Mouse (Mus musculus) olfactory bulb, adult 2 months (tissue): ENCODE measurements around the gene Rybp.

Experiments used
- CTCF ChIP-seq: fragments of 200-500 bp; IDR thresholded peaks from 2 replicates; pipeline ENCODE4 v1.5.1; 2012; ENCODE audit warnings: low read depth, mild to moderate bottlenecking, low read length, moderate library complexity; ENCODE audit not compliant: insufficient read depth
- POLR2A ChIP-seq: fragments of 200-500 bp; IDR thresholded peaks from 2 replicates; pipeline ENCODE4 v1.6.1; 2012; ENCODE audit warnings: mild to moderate bottlenecking, low read depth, low read length, moderate library complexity; ENCODE audit not compliant: insufficient read depth

DNA sequence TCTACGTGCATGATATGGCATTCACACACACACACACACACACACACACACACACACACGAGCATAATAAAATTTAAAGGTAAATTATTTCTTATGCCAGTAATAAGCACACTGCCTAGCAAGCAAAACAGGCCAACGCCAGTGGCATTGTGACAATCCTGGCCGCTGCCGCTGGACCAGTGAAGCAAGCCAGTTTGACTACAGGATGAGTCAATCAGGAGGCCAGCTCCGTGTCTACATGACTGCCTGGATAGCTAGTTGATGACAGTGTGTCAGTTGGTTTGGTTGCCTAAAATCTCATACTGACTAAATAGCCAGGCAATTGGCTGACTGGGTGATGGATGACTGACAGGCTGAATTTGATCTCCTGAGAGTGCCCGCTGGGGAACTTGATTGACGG is 69.8 kb downstream of the Rybp start:
- no peak for TF ChIP-seq CTCF
- TF ChIP-seq POLR2A, result no peak
